20 mouse cellular contexts compared by ENCODE assay signal in the genomic region with DNA sequence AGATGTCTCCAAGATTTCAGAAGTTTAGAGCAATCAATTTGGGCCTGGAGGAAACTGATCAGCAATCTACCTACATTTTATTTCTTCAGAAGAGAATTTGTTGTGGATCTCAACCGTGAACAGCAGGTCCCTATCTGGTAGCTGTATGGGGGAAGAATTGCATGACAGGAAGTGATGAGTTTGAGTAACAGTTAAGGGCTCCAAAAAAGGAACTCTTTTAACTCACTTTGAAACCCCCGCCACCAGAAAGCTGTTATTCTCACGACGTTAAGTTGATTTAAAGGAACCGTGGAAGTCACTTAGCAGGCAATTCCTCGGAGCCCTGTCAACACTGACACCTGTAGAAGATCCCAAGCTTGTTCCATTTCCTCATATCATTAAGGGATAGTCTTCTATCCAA. TPM values are rescaled to one million over a fixed set of nuclear protein-coding genes. Genes with fewer than 3 reads are reported as not detected.
A peak's percentile ranks its signal among the peaks of the same experiment; 100 is the strongest.
DNase-seq lines count a peak whose midpoint lies in the region; ATAC-seq lines count a peak whose summit lies in the region.
"Had no signal": no experiment of that assay in that cellular context is flagged by ENCODE, and none has a peak within 500 bp of the region (broad histone marks: within the 10 kb centered on the region; RNA-seq: fewer than 3 reads in every experiment).

No protein-coding gene starts in this region.

- H3K27me3 ChIP-seq in splenic B cell, adult 2 months (ENCODE audit: control insufficient read depth, insufficient read depth, low read length, poor library complexity, severe bottlenecking): no peaks in the 10 kb centered on the region
- H3K27me3 ChIP-seq: embryonic facial prominence, embryonic 13.5 days; hindbrain, embryonic 12.5 days; limb, embryonic 12.5 days; liver, embryonic 12.5 days; neural tube, embryonic 12.5 days had no signal

- DNase-seq in 416B (ENCODE audit: low read depth): peak; percentile 48
- DNase-seq in CD4-positive, CD25-positive, alpha-beta regulatory T cell, adult 2 months (ENCODE audit: low read depth, low spot score): peak; percentile 26
- DNase-seq in splenic B cell, adult 2 months (ENCODE audit: low read depth, low spot score): peak; percentile 62
- DNase-seq in lung, postnatal 36 days: no peak
- no peak for DNase-seq in left cerebral cortex, adult 9 months (ENCODE audit: low spot score in 2 of 2)
- no peak for DNase-seq in adrenal gland, postnatal 4 days (ENCODE audit: low spot score in 2 of 2)
- DNase-seq: cerebellum, adult 8-10 months; gastrocnemius, postnatal 36 days; kidney, postnatal 4 days; lung, adult 2 months; lung, postnatal 4 days; right cerebral cortex, postnatal 14 days had no signal

- peak; percentile 87 for ATAC-seq in common myeloid progenitor, adult 5-6 weeks (replicated peaks; ENCODE audit: low read depth, poor library complexity, severe bottlenecking)
- ATAC-seq: forebrain, embryonic 14.5 days; inflammation-experienced regulatory T-cells, adult 6 months; liver, embryonic 12.5 days had no signal

- no peaks in the 10 kb centered on the region for H3K36me3 ChIP-seq in splenic B cell, adult 2 months (ENCODE audit: control insufficient read depth, insufficient read depth, low read length, poor library complexity, severe bottlenecking)
- H3K36me3 ChIP-seq: embryonic facial prominence, embryonic 13.5 days; hindbrain, embryonic 12.5 days; limb, embryonic 12.5 days; liver, embryonic 12.5 days; neural tube, embryonic 12.5 days had no signal

RNA-seq across cellular contexts. Expression of gene Micu1, which starts 9.8 kb away (rescaled TPM):
- total RNA-seq in common myeloid progenitor, adult 5-6 weeks (2017): 37.8 and 40.9 TPM in 2 replicates
- 10 to 100 TPM; 61.1 to 64.4 TPM for total RNA-seq in adrenal gland, postnatal 4 days (2021)

Comparison
In these comparisons a context has a peak if more than half of its experiments do, and no peak if none do; other contexts are left out.
1. DNase-seq: peak in 416B (single experiment), CD4-positive, CD25-positive, alpha-beta regulatory T cell, adult 2 months (single experiment) and splenic B cell, adult 2 months (single experiment); none in lung, postnatal 36 days (single experiment), left cerebral cortex, adult 9 months (0 of 2) and adrenal gland, postnatal 4 days (0 of 2).